Mouse (Mus musculus) hindbrain, embryonic 16.5 days (tissue): ENCODE data around the gene Nop10. TPM values are rescaled to one million over a fixed set of nuclear protein-coding genes. Genes with fewer than 3 reads are reported as not detected.

Source experiments
- ATAC-seq: fragments of 200-750 bp; cut with Nextera tagmentation; 2 replicates; pipeline ENCODE4 v1.8.0; 2017; ENCODE audit warnings: moderate TSS enrichment, moderate library complexity
- H3K27ac ChIP-seq: fragments of 300-500 bp; sonication (generic); 2 replicates; pipeline ENCODE4 v1.5.1; 2014; ENCODE audit warnings: low read depth, mild to moderate bottlenecking, control low read depth, low read length, moderate library complexity
- H3K27me3 ChIP-seq: fragments of 300-500 bp; sonication (generic); replicated peaks from 2 replicates; pipeline ENCODE4 v1.6.1; 2014; ENCODE audit warnings: low read length; ENCODE audit not compliant: control insufficient read depth, insufficient read depth
- H3K36me3 ChIP-seq: fragments of 300-500 bp; sonication (generic); 2 replicates; pipeline ENCODE4 v1.6.1; 2014; ENCODE audit warnings: mild to moderate bottlenecking, low read length, moderate library complexity, mixed read lengths; ENCODE audit not compliant: control insufficient read depth, insufficient read depth
- H3K4me1 ChIP-seq: fragments of 300-500 bp; sonication (generic); 2 replicates; pipeline ENCODE4 v1.6.1; 2014; ENCODE audit warnings: low read depth, low read length; ENCODE audit not compliant: control insufficient read depth, insufficient read depth
- H3K4me2 ChIP-seq: fragments of 300-500 bp; sonication (generic); 2 replicates; pipeline ENCODE4 v1.6.1; 2014; ENCODE audit warnings: mild to moderate bottlenecking, low read length, control low read depth, moderate library complexity
- H3K4me3 ChIP-seq: fragments of 300-500 bp; sonication (generic); 2 replicates; pipeline ENCODE4 v1.5.1; 2014; ENCODE audit warnings: mild to moderate bottlenecking, low read length, control low read depth, moderate library complexity
- H3K9ac ChIP-seq: fragments of 300-500 bp; sonication (generic); 2 replicates; pipeline ENCODE4 v1.6.1; 2014; ENCODE audit warnings: low read depth, mild to moderate bottlenecking, control low read depth, low read length, moderate library complexity
- H3K9me3 ChIP-seq: fragments of 300-500 bp; sonication (generic); 2 replicates; pipeline ENCODE4 v1.6.1; 2014; ENCODE audit warnings: mild to moderate bottlenecking, low read length, moderate library complexity; ENCODE audit not compliant: control insufficient read depth
- WGBS: fragments of 180-500 bp; shearing (Covaris S2); extraction: QIAGEN DNeasy Blood & Tissue Kit; methylation state at CpG from one replicate; pipeline ENCODE4 v1.1.7; 2014; 5-methylcytosine and 5-hydroxymethylcytosine counted together
- polyA plus RNA-seq: library from polyadenylated mRNA; unstranded; fragments of >200 nt; fragmentation: Nextera tagmentation; extraction: Ambion mirVana; gene quantifications from 2 replicates; pipeline ENCODE4 v1.2.1, GENCODE M21; 2015

Gene Nop10
- polyA plus RNA-seq, 1 experiment from 2014 or later: 189 TPM

DNA sequence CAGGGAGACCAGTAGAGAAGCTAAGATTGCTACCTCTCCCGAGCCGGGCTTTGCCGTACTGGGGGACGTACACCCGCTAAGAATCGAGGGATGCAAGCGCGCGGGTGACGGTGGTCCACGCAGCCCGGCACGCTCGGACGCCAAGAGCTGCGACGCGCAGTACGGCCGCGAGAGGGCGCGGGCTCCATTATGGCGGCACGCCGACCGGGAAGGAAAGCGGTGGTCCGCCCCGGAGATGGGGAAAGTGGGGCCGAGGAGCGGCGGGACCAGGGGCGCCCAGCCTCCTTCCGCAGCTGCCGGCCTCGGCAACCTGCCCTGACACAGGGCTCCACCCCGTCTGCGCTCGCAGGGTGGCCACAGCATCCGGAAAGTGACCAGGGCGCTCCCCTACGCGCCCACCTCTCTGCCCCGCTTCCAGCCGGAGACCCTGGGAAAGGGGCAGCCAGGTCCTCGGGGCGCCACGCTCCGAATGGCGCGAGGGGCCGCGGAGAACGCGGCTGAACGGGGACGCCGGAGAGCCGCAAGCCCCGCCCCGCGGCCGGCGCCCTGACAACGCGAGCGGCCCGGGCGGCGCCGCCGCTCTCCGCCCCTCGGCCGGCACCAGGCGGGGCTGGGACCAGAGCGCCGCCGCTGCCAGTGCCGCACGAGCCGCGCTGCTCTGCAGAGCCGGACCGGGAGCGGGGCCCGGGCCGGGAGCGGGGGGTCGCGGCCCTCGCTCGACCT, 22.4 kb upstream of the Nop10 start, which contains the start of gene Lpcat4:
Gene Lpcat4 (plus strand): TSS at position 257 of the 723 bp plus-strand sequence.
- H3K27me3 ChIP-seq: no peaks in the 10 kb centered on the region
- peak within 1 kb of the TSS; percentile 99 for H3K27ac ChIP-seq
- peak within 1 kb of the TSS; percentile 98 for H3K9ac ChIP-seq
- H3K4me3 ChIP-seq: peak within 1 kb of the TSS; percentile 75
- H3K4me2 ChIP-seq: peak within 1 kb of the TSS; percentile 93
- under 1% methylated on average over 68 of the region's 94 CpGs for WGBS
- H3K9me3 ChIP-seq: no peaks in the 10 kb centered on the region
- peak; percentile 88 for ATAC-seq
- peaks cover 9% of the 10 kb centered on the region for H3K4me1 ChIP-seq
- peaks cover 9% of the 10 kb centered on the region for H3K36me3 ChIP-seq

- peak; percentile 73 for ATAC-seq
- peaks cover 9% of the 10 kb centered on the region for H3K4me1 ChIP-seq
- WGBS: 0% methylated on average over 26 of the region's 28 CpGs
- peak overlapping the region; percentile 75 for H3K4me3 ChIP-seq
- H3K9me3 ChIP-seq: no peaks in the 10 kb centered on the region
- peaks cover 15% of the 10 kb centered on the region for H3K36me3 ChIP-seq
- peak overlapping the region; percentile 99 for H3K27ac ChIP-seq
- H3K4me2 ChIP-seq: peak overlapping the region; percentile 93
- H3K9ac ChIP-seq: peak overlapping the region; percentile 98
- H3K27me3 ChIP-seq: no peaks in the 10 kb centered on the region
These were observed 21.6 kb upstream of the Nop10 start for GRCm38 (mm10) chr2:112239935-112240721.

DNA sequence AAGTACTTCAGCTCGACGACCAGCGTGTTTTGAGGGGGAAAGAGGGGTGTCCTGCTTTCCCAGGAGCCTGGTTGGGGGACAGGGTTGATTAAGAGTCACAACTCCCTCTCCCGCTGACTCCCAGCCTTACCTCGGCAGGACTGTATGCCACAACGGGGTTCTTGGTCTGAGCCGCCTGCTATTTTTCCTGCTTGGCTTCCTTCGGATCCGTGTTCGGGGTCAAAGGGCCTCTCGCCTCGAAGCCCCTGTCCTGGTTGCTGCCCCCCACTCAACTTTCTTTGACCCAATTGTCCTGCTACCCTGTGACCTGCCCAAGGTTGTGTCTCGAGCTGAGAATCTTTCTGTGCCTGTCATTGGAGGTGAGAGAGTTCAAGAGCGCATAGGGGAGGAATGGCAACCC, 19.9 kb upstream of the Nop10 start:
- Histone ChIP-seq H3K4me3 (no peak overlapping the region), H3K9me3 (no peaks in the 10 kb centered on the region), H3K4me2 (no peak overlapping the region), H3K4me1 (peaks cover 9% of the 10 kb centered on the region), H3K27ac (no peak overlapping the region), H3K9ac (no peak overlapping the region), H3K27me3 (no peaks in the 10 kb centered on the region), H3K36me3 (peaks cover 22% of the 10 kb centered on the region)
- ATAC-seq: no peak
- WGBS: 86% methylated on average over 14 of the region's 14 CpGs

DNA sequence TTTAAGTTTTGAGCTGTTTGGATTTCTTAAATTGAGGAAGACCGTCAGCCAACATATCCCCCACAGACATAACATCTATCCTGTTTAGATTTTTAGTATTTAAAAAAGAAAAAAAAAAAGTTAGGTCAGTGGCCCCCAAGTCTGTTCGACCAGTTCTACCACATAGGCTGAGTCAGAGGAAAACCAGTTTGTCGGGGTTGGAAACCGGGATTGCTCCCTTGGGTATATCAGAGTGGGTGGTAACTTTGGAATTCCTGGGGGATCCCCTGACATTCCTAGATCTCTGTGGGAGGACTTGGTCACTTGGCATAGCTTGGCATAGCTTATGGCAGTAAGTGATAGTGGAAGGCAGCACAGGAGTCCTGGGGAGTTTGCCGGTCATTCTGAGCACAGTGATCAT, 16.4 kb upstream of the Nop10 start:
- Histone ChIP-seq H3K4me3 (no peak overlapping the region), H3K4me1 (peaks cover 6% of the 10 kb centered on the region), H3K27me3 (no peaks in the 10 kb centered on the region), H3K9me3 (no peaks in the 10 kb centered on the region), H3K27ac (no peak overlapping the region), H3K9ac (no peak overlapping the region), H3K36me3 (peaks cover 24% of the 10 kb centered on the region), H3K4me2 (no peak overlapping the region)
- no peak for ATAC-seq
- 86% methylated on average over 5 of the region's 5 CpGs for WGBS

- Histone ChIP-seq H3K27me3 (no peaks in the 10 kb centered on the region), H3K4me1 (peaks cover 2% of the 10 kb centered on the region), H3K9ac (no peak overlapping the region), H3K9me3 (no peaks in the 10 kb centered on the region), H3K4me3 (no peak overlapping the region), H3K4me2 (no peak overlapping the region), H3K36me3 (peaks cover 24% of the 10 kb centered on the region), H3K27ac (no peak overlapping the region)
- no peak for ATAC-seq
- WGBS: 89% methylated on average over 6 of the region's 6 CpGs
These were observed 15.5 kb upstream of the Nop10 start for GRCm38 (mm10) chr2:112246193-112246592.

GRCm38 (mm10) chr2:112247323-112247722, 14.4 kb upstream of the Nop10 start:
- no peak overlapping the region for H3K27ac ChIP-seq
- H3K9ac ChIP-seq: no peak overlapping the region
- H3K4me1 ChIP-seq: no peaks in the 10 kb centered on the region
- no peak overlapping the region for H3K4me3 ChIP-seq
- H3K27me3 ChIP-seq: no peaks in the 10 kb centered on the region
- no peak overlapping the region for H3K4me2 ChIP-seq
- no peak for ATAC-seq
- 84% methylated on average over 10 of the region's 10 CpGs for WGBS
- H3K9me3 ChIP-seq: no peaks in the 10 kb centered on the region
- H3K36me3 ChIP-seq: peaks cover 24% of the 10 kb centered on the region

- Histone ChIP-seq H3K4me3 (no peak overlapping the region), H3K36me3 (peaks cover 10% of the 10 kb centered on the region), H3K9ac (no peak overlapping the region), H3K4me2 (no peak overlapping the region), H3K9me3 (no peaks in the 10 kb centered on the region), H3K27me3 (no peaks in the 10 kb centered on the region), H3K27ac (no peak overlapping the region), H3K4me1 (no peaks in the 10 kb centered on the region)
- no peak for ATAC-seq
- WGBS: 91% methylated on average over 10 of the region's 10 CpGs
These were observed 11.8 kb upstream of the Nop10 start for GRCm38 (mm10) chr2:112249780-112250453.

GRCm38 (mm10) chr2:112254675-112255515, 6.8 kb upstream of the Nop10 start:
- Histone ChIP-seq H3K27ac (no peak overlapping the region), H3K36me3 (no peaks in the 10 kb centered on the region), H3K9me3 (no peaks in the 10 kb centered on the region), H3K4me1 (no peaks in the 10 kb centered on the region), H3K4me2 (no peak overlapping the region), H3K27me3 (no peaks in the 10 kb centered on the region), H3K9ac (no peak overlapping the region), H3K4me3 (no peak overlapping the region)
- no peak for ATAC-seq
- 79% methylated on average over 7 of the region's 7 CpGs for WGBS
